Mouse (Mus musculus): Measurements from ENCODE around the gene Rab3ip. TPM values are rescaled to one million over a fixed set of nuclear protein-coding genes. Genes with fewer than 3 reads are reported as not detected.

Gene Rab3ip
- total RNA-seq, 2 experiments from 2014 or later, result 62.3 to 65.7 TPM

GRCm38 (mm10) chr10:116923651-116924495, 26.7 kb downstream of the Rab3ip start:
- DNase-seq (ENCODE audit: extremely low spot score in 1 of 2, low spot score in 1 of 2), result no peak

GRCm38 (mm10) chr10:116922161-116922560, 28.4 kb downstream of the Rab3ip start:
- DNase-seq (ENCODE audit: extremely low spot score in 1 of 2, low spot score in 1 of 2), result no peak

- DNase-seq (ENCODE audit: extremely low spot score in 1 of 2, low spot score in 1 of 2), result no peak
Observed at GRCm38 (mm10) chr10:116921416-116921815, 29.2 kb downstream of the Rab3ip start.

GRCm38 (mm10) chr10:116920641-116921040, 29.9 kb downstream of the Rab3ip start:
- DNase-seq (ENCODE audit: extremely low spot score in 1 of 2, low spot score in 1 of 2), result no peak

- no peak for DNase-seq (ENCODE audit: extremely low spot score in 1 of 2, low spot score in 1 of 2)
Observed at GRCm38 (mm10) chr10:116919368-116920317, 30.9 kb downstream of the Rab3ip start.

- no peak for DNase-seq (ENCODE audit: extremely low spot score in 1 of 2, low spot score in 1 of 2)
Observed at GRCm38 (mm10) chr10:116916581-116916980, 34.0 kb downstream of the Rab3ip start.

- DNase-seq (ENCODE audit: extremely low spot score in 1 of 2, low spot score in 1 of 2), result no peak
Observed at GRCm38 (mm10) chr10:116915286-116915685, 35.3 kb downstream of the Rab3ip start.

GRCm38 (mm10) chr10:116914586-116914985, 36.0 kb downstream of the Rab3ip start:
- DNase-seq (ENCODE audit: extremely low spot score in 1 of 2, low spot score in 1 of 2), result no peak

GRCm38 (mm10) chr10:116913647-116914273, 36.8 kb downstream of the Rab3ip start:
- DNase-seq (ENCODE audit: extremely low spot score in 1 of 2, low spot score in 1 of 2), result no peak

GRCm38 (mm10) chr10:116912850-116913249, 37.7 kb downstream of the Rab3ip start:
- no peak for DNase-seq (ENCODE audit: extremely low spot score in 1 of 2, low spot score in 1 of 2)

GRCm38 (mm10) chr10:116908901-116909642, 41.5 kb downstream of the Rab3ip start:
- no peak for DNase-seq (ENCODE audit: extremely low spot score in 1 of 2, low spot score in 1 of 2)

GRCm38 (mm10) chr10:116906794-116907193, 43.8 kb downstream of the Rab3ip start:
- DNase-seq (ENCODE audit: extremely low spot score in 1 of 2, low spot score in 1 of 2), result no peak

- no peak for DNase-seq (ENCODE audit: extremely low spot score in 1 of 2, low spot score in 1 of 2)
Observed at GRCm38 (mm10) chr10:116904503-116904908, 46.1 kb downstream of the Rab3ip start.

- DNase-seq (ENCODE audit: extremely low spot score in 1 of 2, low spot score in 1 of 2), result no peak
Observed at GRCm38 (mm10) chr10:116896336-116897177, 54.0 kb downstream of the Rab3ip start, which contains the start of gene Myrfl. Gene Myrfl, minus strand, starts transcription at chr10:116896919.

GRCm38 (mm10) chr10:116895108-116895833, 55.3 kb downstream of the Rab3ip start:
- DNase-seq (ENCODE audit: extremely low spot score in 1 of 2, low spot score in 1 of 2), result no peak

- no peak for DNase-seq (ENCODE audit: extremely low spot score in 1 of 2, low spot score in 1 of 2)
Observed at GRCm38 (mm10) chr10:116894540-116894939, 56.0 kb downstream of the Rab3ip start.

GRCm38 (mm10) chr10:116893753-116894152, 56.8 kb downstream of the Rab3ip start:
- DNase-seq (ENCODE audit: extremely low spot score in 1 of 2, low spot score in 1 of 2), result peak in 1 of 2 experiments; percentile 17

- no peak for DNase-seq (ENCODE audit: extremely low spot score in 1 of 2, low spot score in 1 of 2)
Observed at GRCm38 (mm10) chr10:116890587-116890986, 60.0 kb downstream of the Rab3ip start.

Data from layer of hippocampus, postnatal 25 days (tissue).